Mouse (Mus musculus): Measurements from ENCODE around the gene Adcy4. TPM values are rescaled to one million over a fixed set of nuclear protein-coding genes. Genes with fewer than 3 reads are reported as not detected.

Gene Adcy4
- polyA plus RNA-seq, 1 experiment from 2014 or later = not detected

GRCm38 (mm10) chr14:55720666-55721065 is 63.2 kb downstream of the Adcy4 start:
- TF ChIP-seq CTCF (IDR thresholded peaks at IDR 0.05) = no peak
- POLR2A ChIA-PET = no interaction called here
- CTCF ChIA-PET = interaction anchor here (1.0 to 3.3 kb wide), 4 partner anchors 14 to 39 kb away, joined by 5 to 15 read pairs (median 6); partner anchors contain the start of gene Tinf2

GRCm38 (mm10) chr14:55719737-55720136 is 64.2 kb downstream of the Adcy4 start:
- no peak for TF ChIP-seq CTCF (IDR thresholded peaks at IDR 0.05)
- in situ Hi-C loops (cut with MboI; ENCODE audit: low pct_unique_long_range_greater_than_20kb) = no loop called here
- ChIA-PET POLR2A (no interaction called here), CTCF (no interaction called here)
- no peaks in the 10 kb centered on the region for H3K27me3 ChIP-seq
- no peak for ATAC-seq
- DNase-seq (ENCODE audit: low read depth, low spot score) = no peak

More at GRCm38 (mm10) chr14:55720666-55721065, 63.2 kb downstream of the Adcy4 start:
- no peak for DNase-seq (ENCODE audit: low read depth, low spot score)
- ATAC-seq = no peak
- no peaks in the 10 kb centered on the region for H3K27me3 ChIP-seq
- in situ Hi-C loops (cut with MboI; ENCODE audit: low pct_unique_long_range_greater_than_20kb) = no loop called here

Other genes with a start within 250 kb of the Adcy4 start
- gene Pck2, start 243.8 kb downstream of the Adcy4 start, polyA plus RNA-seq (2021) = 109 TPM
- gene Dcaf11, start 224.1 kb downstream of the Adcy4 start, polyA plus RNA-seq (2021) = 71.7 TPM
- 4.7 TPM for gene A730061H03Rik, start 223.7 kb downstream of the Adcy4 start, polyA plus RNA-seq (2021)
- not detected for gene Fitm1, start 208.5 kb downstream of the Adcy4 start, polyA plus RNA-seq (2021)
- gene Psme1, start 206.0 kb downstream of the Adcy4 start, polyA plus RNA-seq (2021) = 243 TPM
- gene Emc9, start 198.8 kb downstream of the Adcy4 start, polyA plus RNA-seq (2021) = 7.3 TPM
- 177 TPM for gene Psme2, start 193.0 kb downstream of the Adcy4 start, polyA plus RNA-seq (2021)
- 28.0 TPM for gene Rnf31, start 192.4 kb downstream of the Adcy4 start, polyA plus RNA-seq (2021)
- gene Irf9, start 180.5 kb downstream of the Adcy4 start, polyA plus RNA-seq (2021) = 24.2 TPM
- not detected for gene Rec8, start 166.1 kb downstream of the Adcy4 start, polyA plus RNA-seq (2021)
- gene Ipo4, start 148.1 kb downstream of the Adcy4 start, polyA plus RNA-seq (2021) = 116 TPM
- 1.5 TPM for gene Gm49378, start 146.2 kb downstream of the Adcy4 start, polyA plus RNA-seq (2021)
- gene Tm9sf1, start 140.3 kb downstream of the Adcy4 start, polyA plus RNA-seq (2021) = 109 TPM
- 0.42 TPM for gene Tssk4, start 133.9 kb downstream of the Adcy4 start, polyA plus RNA-seq (2021)
- gene Mdp1, start 123.6 kb downstream of the Adcy4 start, polyA plus RNA-seq (2021) = 29.7 TPM
- 35.9 TPM for gene Gmpr2, start 112.2 kb downstream of the Adcy4 start, polyA plus RNA-seq (2021)
- 325 TPM for gene Nedd8, start 112.0 kb downstream of the Adcy4 start, polyA plus RNA-seq (2021)
- 19.5 TPM for gene Tinf2, start 102.3 kb downstream of the Adcy4 start, polyA plus RNA-seq (2021)
- 0.12 TPM for gene Tgm1, start 70.2 kb downstream of the Adcy4 start, polyA plus RNA-seq (2021)
- gene Rabggta, start 61.8 kb downstream of the Adcy4 start, polyA plus RNA-seq (2021) = 32.8 TPM
- 87.3 TPM for gene Dhrs1, start 38.4 kb downstream of the Adcy4 start, polyA plus RNA-seq (2021)
- 25.5 TPM for gene Nop9, start 38.4 kb downstream of the Adcy4 start, polyA plus RNA-seq (2021)
- 1.9 TPM for gene Cideb, start 25.6 kb downstream of the Adcy4 start, polyA plus RNA-seq (2021)
- not detected for gene Ltb4r2, start 22.7 kb downstream of the Adcy4 start, polyA plus RNA-seq (2021)
- not detected for gene Ltb4r1, start 18.1 kb downstream of the Adcy4 start, polyA plus RNA-seq (2021)
- gene Ripk3, start 4.8 kb upstream of the Adcy4 start, polyA plus RNA-seq (2021) = 0.12 TPM
- 3.9 TPM for gene Nfatc4, start 39.0 kb upstream of the Adcy4 start, polyA plus RNA-seq (2021)
- not detected for gene Nynrin, start 69.9 kb upstream of the Adcy4 start, polyA plus RNA-seq (2021)
- 0.12 TPM for gene Cbln3, start 100.3 kb upstream of the Adcy4 start, polyA plus RNA-seq (2021)
- gene Khnyn, start 100.9 kb upstream of the Adcy4 start, polyA plus RNA-seq (2021) = 16.2 TPM
- gene Sdr39u1, start 116.2 kb upstream of the Adcy4 start, polyA plus RNA-seq (2021) = 42.4 TPM
- not detected for gene Cma1, start 160.6 kb upstream of the Adcy4 start, polyA plus RNA-seq (2021)
- not detected for gene Cma2, start 166.9 kb upstream of the Adcy4 start, polyA plus RNA-seq (2021)
- gene Mcpt1, start 233.9 kb upstream of the Adcy4 start, polyA plus RNA-seq (2021) = not detected
- not detected for gene Mcpt9, start 246.4 kb upstream of the Adcy4 start, polyA plus RNA-seq (2021)